Mouse (Mus musculus) embryonic facial prominence, embryonic 13.5 days (tissue): ENCODE measurements around the gene Ccdc13. TPM values are rescaled to one million over a fixed set of nuclear protein-coding genes. Genes with fewer than 3 reads are reported as not detected.
A peak's percentile ranks its signal among the peaks of the same experiment; 100 is the strongest.

Experiments
- ATAC-seq: fragments of 200-750 bp; cut with Nextera tagmentation; 2 replicates; pipeline ENCODE4 v1.8.0; 2017; ENCODE audit warnings: low read depth; ENCODE audit not compliant: insufficient number of reproducible peaks, insufficient read depth, low FRiP score, low TSS enrichment
- H3K27ac ChIP-seq: fragments of 300-500 bp; sonication (generic); 2 replicates; pipeline ENCODE4 v1.5.1; 2015; ENCODE audit warnings: moderate library complexity, mild to moderate bottlenecking, inconsistent platforms
- H3K27me3 ChIP-seq: fragments of 300-500 bp; sonication (generic); 2 replicates; pipeline ENCODE4 v1.6.1; 2015; ENCODE audit warnings: mild to moderate bottlenecking, inconsistent platforms
- H3K36me3 ChIP-seq: fragments of 300-500 bp; sonication (generic); 2 replicates; pipeline ENCODE4 v1.6.1; 2015; ENCODE audit warnings: mild to moderate bottlenecking, inconsistent platforms
- H3K4me1 ChIP-seq: fragments of 300-500 bp; sonication (generic); 2 replicates; pipeline ENCODE4 v1.6.1; 2015; ENCODE audit warnings: inconsistent platforms
- H3K4me2 ChIP-seq: fragments of 300-500 bp; sonication (generic); 2 replicates; pipeline ENCODE4 v1.6.1; 2015; ENCODE audit warnings: moderate library complexity, mild to moderate bottlenecking, inconsistent platforms
- H3K4me3 ChIP-seq: fragments of 300-500 bp; sonication (generic); 2 replicates; pipeline ENCODE4 v1.5.1; 2015; ENCODE audit warnings: mild to moderate bottlenecking, inconsistent platforms
- H3K9ac ChIP-seq: fragments of 300-500 bp; sonication (generic); 2 replicates; pipeline ENCODE4 v1.6.1; 2015; ENCODE audit warnings: mild to moderate bottlenecking, inconsistent platforms
- H3K9me3 ChIP-seq: fragments of 300-500 bp; sonication (generic); 2 replicates; pipeline ENCODE4 v1.6.1; 2016; ENCODE audit warnings: inconsistent platforms
- WGBS: fragments of 180-500 bp; shearing (Covaris S2); methylation state at CpG from one replicate; pipeline ENCODE4 v1.1.7; 2015; ENCODE audit warnings: mixed read lengths; 5-methylcytosine and 5-hydroxymethylcytosine counted together
- polyA plus RNA-seq: library from polyadenylated mRNA; unstranded; fragments of >200 nt; fragmentation: Nextera tagmentation; extraction: Ambion mirVana; gene quantifications from 2 replicates; pipeline ENCODE4 v1.2.1, GENCODE M21; 2015

Gene Ccdc13
- polyA plus RNA-seq, 1 experiment from 2014 or later = 1.0 TPM

DNA sequence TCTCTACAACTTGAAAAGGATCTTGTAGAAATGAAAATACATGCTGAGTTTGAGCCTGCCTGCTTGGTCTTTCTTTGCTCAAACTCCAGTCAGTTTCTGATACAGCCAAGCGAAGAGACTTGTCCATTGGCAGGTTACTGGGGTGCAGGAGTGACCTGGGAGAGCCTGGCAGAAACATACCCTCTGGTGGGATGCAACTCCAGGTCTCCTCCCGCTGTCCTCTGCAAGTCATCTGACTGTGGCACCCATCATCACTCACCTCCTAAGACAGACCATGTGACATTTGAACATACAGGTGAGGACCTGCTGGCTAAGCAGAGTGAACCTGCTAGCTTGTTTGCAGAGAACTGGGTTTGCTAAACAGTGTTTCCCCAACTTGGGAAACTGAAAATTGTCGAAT, 82.5 kb downstream of the Ccdc13 start:
- Histone ChIP-seq H3K36me3 (peaks cover 47% of the 10 kb centered on the region), H3K9me3 (no peaks in the 10 kb centered on the region), H3K9ac (no peak overlapping the region), H3K27ac (peak overlapping the region; percentile 91; the same call in 1 of the 2 replicates), H3K4me3 (no peak overlapping the region), H3K27me3 (no peaks in the 10 kb centered on the region), H3K4me2 (no peak overlapping the region), H3K4me1 (peaks cover 43% of the 10 kb centered on the region)
- no peak for ATAC-seq
- 86% methylated on average over 3 of the region's 3 CpGs for WGBS

DNA sequence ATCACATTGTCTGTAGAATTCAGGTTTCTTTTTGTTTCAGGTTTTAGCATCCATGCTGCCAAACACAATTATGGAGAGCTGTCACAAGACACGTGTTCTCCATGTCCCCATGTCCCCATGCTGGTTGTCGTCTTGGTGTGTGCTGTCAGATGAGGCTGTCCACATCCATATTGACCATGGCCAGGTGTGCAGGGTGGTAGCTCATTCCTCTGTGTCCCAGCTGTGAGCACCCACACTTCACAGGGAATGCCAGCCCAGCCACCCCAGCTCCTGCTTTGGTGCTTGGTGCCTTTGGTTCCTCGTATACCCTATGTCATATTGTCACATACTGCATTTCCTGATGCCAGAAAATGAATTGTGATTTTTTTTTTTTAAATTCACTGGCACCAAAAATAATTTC, 84.6 kb downstream of the Ccdc13 start:
- no peak overlapping the region for H3K27ac ChIP-seq
- peaks cover 27% of the 10 kb centered on the region for H3K4me1 ChIP-seq
- peaks cover 69% of the 10 kb centered on the region for H3K36me3 ChIP-seq
- WGBS = 89% methylated on average over 3 of the region's 3 CpGs
- H3K9me3 ChIP-seq = no peaks in the 10 kb centered on the region
- H3K4me3 ChIP-seq = no peak overlapping the region
- H3K9ac ChIP-seq = no peak overlapping the region
- ATAC-seq = no peak
- no peak overlapping the region for H3K4me2 ChIP-seq
- no peaks in the 10 kb centered on the region for H3K27me3 ChIP-seq

DNA sequence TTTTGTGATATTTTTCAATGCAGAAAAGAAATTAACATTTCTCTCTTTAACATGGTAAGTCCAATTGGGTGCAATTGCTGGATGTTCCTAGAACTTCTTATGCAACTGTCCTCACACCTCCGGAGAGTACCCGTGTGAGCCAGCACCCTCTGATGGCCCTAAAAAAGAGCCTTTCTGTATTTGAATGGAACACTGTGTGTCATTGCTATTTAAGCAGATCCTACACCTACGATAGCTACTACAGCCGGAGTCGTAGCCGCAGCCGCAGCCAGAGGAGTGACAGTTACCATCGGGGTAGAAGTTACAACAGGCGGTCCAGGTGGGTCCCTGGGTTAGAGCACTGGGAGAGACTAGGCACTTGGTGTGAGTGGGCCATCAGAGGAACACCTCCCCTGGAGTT, 86.5 kb downstream of the Ccdc13 start:
- Histone ChIP-seq H3K9ac (no peak overlapping the region), H3K4me2 (no peak overlapping the region), H3K4me3 (no peak overlapping the region), H3K36me3 (peaks cover 87% of the 10 kb centered on the region), H3K4me1 (peaks cover 13% of the 10 kb centered on the region), H3K9me3 (no peaks in the 10 kb centered on the region), H3K27ac (no peak overlapping the region), H3K27me3 (no peaks in the 10 kb centered on the region)
- whole genome bisulfite sequencing = 93% methylated on average over 9 of the region's 9 CpGs
- no peak for ATAC-seq

Other genes starting within 250 kb of the Ccdc13 start
- gene Lyzl4, start 197.4 kb downstream of the Ccdc13 start, polyA plus RNA-seq = 0.28 and 0.34 TPM in 2 replicates
- 0.67 TPM in 2 replicates for gene Vipr1, start 196.7 kb downstream of the Ccdc13 start, polyA plus RNA-seq
- gene Sec22c, start 134.0 kb downstream of the Ccdc13 start, polyA plus RNA-seq = 15.8 and 16.8 TPM in 2 replicates
- 115 and 129 TPM in 2 replicates for gene Ss18l2, start 129.1 kb downstream of the Ccdc13 start, polyA plus RNA-seq
- 70.1 and 84.9 TPM in 2 replicates for gene Nktr, start 120.3 kb downstream of the Ccdc13 start, polyA plus RNA-seq
- 14.0 and 16.5 TPM in 2 replicates for gene Zfp651, start 80.1 kb downstream of the Ccdc13 start, polyA plus RNA-seq
- gene Klhl40, start 61.9 kb downstream of the Ccdc13 start, polyA plus RNA-seq = 1.1 and 1.2 TPM in 2 replicates
- 0.20 TPM in 1 of 2 replicates, not detected in the other for gene Hhatl, start 47.0 kb downstream of the Ccdc13 start, polyA plus RNA-seq
- 162 and 168 TPM in 2 replicates for gene Higd1a, start 18.9 kb upstream of the Ccdc13 start, polyA plus RNA-seq
- 0.58 TPM in 1 of 2 replicates, not detected in the other for gene Ackr2, start 58.9 kb upstream of the Ccdc13 start, polyA plus RNA-seq
- gene Cyp8b1, start 76.8 kb upstream of the Ccdc13 start, polyA plus RNA-seq = 0.14 TPM in 1 of 2 replicates, not detected in the other
- 2.4 and 3.2 TPM in 2 replicates for gene Fam198a, start 111.5 kb upstream of the Ccdc13 start, polyA plus RNA-seq
- gene Pomgnt2, start 157.6 kb upstream of the Ccdc13 start, polyA plus RNA-seq = 15.1 and 16.9 TPM in 2 replicates